Mouse (Mus musculus) heart, embryonic 11.5 days (tissue): ENCODE data around the gene Prr15l. TPM values are rescaled to one million over a fixed set of nuclear protein-coding genes. Genes with fewer than 3 reads are reported as not detected.

Source experiments
- ATAC-seq: fragments of 200-750 bp; cut with Nextera tagmentation; replicated peaks from 2 replicates; pipeline ENCODE4 v1.8.0; 2017; ENCODE audit warnings: moderate library complexity; ENCODE audit not compliant: insufficient number of reproducible peaks, low FRiP score, low TSS enrichment
- H3K27ac ChIP-seq: fragments of 300-500 bp; sonication (generic); 2 replicates; pipeline ENCODE4 v1.5.1; 2014; ENCODE audit warnings: mild to moderate bottlenecking, low read depth, low read length
- H3K27me3 ChIP-seq: fragments of 300-500 bp; sonication (generic); 2 replicates; pipeline ENCODE4 v1.6.1; 2014; ENCODE audit warnings: mild to moderate bottlenecking, low read length, mixed read lengths; ENCODE audit not compliant: control insufficient read depth, insufficient read depth
- H3K36me3 ChIP-seq: fragments of 300-500 bp; sonication (generic); 2 replicates; pipeline ENCODE4 v1.6.1; 2014; ENCODE audit warnings: mild to moderate bottlenecking, low read length, moderate library complexity, mixed read lengths; ENCODE audit not compliant: control insufficient read depth, insufficient read depth
- H3K4me1 ChIP-seq: fragments of 300-500 bp; sonication (generic); 2 replicates; pipeline ENCODE4 v1.6.1; 2014; ENCODE audit warnings: low read length; ENCODE audit not compliant: control insufficient read depth, insufficient read depth
- H3K4me2 ChIP-seq: fragments of 300-500 bp; sonication (generic); 2 replicates; pipeline ENCODE4 v1.6.1; 2014; ENCODE audit warnings: mild to moderate bottlenecking, moderate library complexity
- H3K4me3 ChIP-seq: fragments of 300-500 bp; sonication (generic); 2 replicates; pipeline ENCODE4 v1.5.1; 2014; ENCODE audit warnings: low read depth, low read length
- H3K9ac ChIP-seq: fragments of 300-500 bp; sonication (generic); 2 replicates; pipeline ENCODE4 v1.6.1; 2014; ENCODE audit warnings: mild to moderate bottlenecking, low read depth, low read length, moderate library complexity
- H3K9me3 ChIP-seq: fragments of 300-500 bp; sonication (generic); replicated peaks from 2 replicates; pipeline ENCODE4 v1.6.1; 2016; ENCODE audit warnings: low read length; ENCODE audit not compliant: control insufficient read depth
- WGBS: fragments of 180-500 bp; shearing (Covaris S2); extraction: QIAGEN DNeasy Blood & Tissue Kit; methylation state at CpG from one replicate; pipeline ENCODE4 v1.1.7; 2014; ENCODE audit not compliant: insufficient replicate concordance; 5-methylcytosine and 5-hydroxymethylcytosine counted together
- polyA plus RNA-seq: library from polyadenylated mRNA; unstranded; fragments of >200 nt; fragmentation: Nextera tagmentation; extraction: Ambion mirVana; gene quantifications from 2 replicates; pipeline ENCODE4 v1.2.1, GENCODE M21; 2014

Prr15l gene
- polyA plus RNA-seq, result 0.23 and 0.50 TPM in 2 replicates

GRCm38 (mm10) chr11:96928088-96928487, at the start of gene Prr15l:
Gene Prr15l (plus strand): TSS chr11:96928104.
- WGBS, result 64% methylated on average over 2 of the region's 2 CpGs
- Histone ChIP-seq H3K27me3 (peaks cover 26% of the 10 kb centered on the region), H3K4me1 (no peaks in the 10 kb centered on the region), H3K36me3 (no peaks in the 10 kb centered on the region), H3K4me3 (no peak within 1 kb of the TSS), H3K27ac (no peak within 1 kb of the TSS), H3K9me3 (no peaks in the 10 kb centered on the region), H3K9ac (no peak within 1 kb of the TSS), H3K4me2 (no peak within 1 kb of the TSS)
- no peak for ATAC-seq

GRCm38 (mm10) chr11:96878715-96879114, 49.2 kb upstream of the Prr15l start:
- no peaks in the 10 kb centered on the region for H3K9me3 ChIP-seq
- H3K27ac ChIP-seq, result no peak overlapping the region
- H3K9ac ChIP-seq, result no peak overlapping the region
- H3K27me3 ChIP-seq, result peaks cover 15% of the 10 kb centered on the region
- H3K36me3 ChIP-seq, result no peaks in the 10 kb centered on the region
- no peak overlapping the region for H3K4me2 ChIP-seq
- peaks cover 17% of the 10 kb centered on the region for H3K4me1 ChIP-seq
- WGBS, result 53% methylated on average over 3 of the region's 3 CpGs
- no peak overlapping the region for H3K4me3 ChIP-seq
- ATAC-seq, result no peak

GRCm38 (mm10) chr11:96879359-96879758, 48.5 kb upstream of the Prr15l start:
- Histone ChIP-seq H3K9me3 (no peaks in the 10 kb centered on the region), H3K36me3 (no peaks in the 10 kb centered on the region), H3K4me3 (no peak overlapping the region), H3K4me2 (no peak overlapping the region), H3K27me3 (peaks cover 15% of the 10 kb centered on the region), H3K9ac (no peak overlapping the region), H3K27ac (no peak overlapping the region), H3K4me1 (peaks cover 12% of the 10 kb centered on the region)
- no peak for ATAC-seq
- WGBS, result 49% methylated on average over 7 of the region's 7 CpGs

GRCm38 (mm10) chr11:96880296-96880695, 47.6 kb upstream of the Prr15l start:
- Histone ChIP-seq H3K27ac (no peak overlapping the region), H3K27me3 (peaks cover 15% of the 10 kb centered on the region), H3K9me3 (no peaks in the 10 kb centered on the region), H3K4me3 (no peak overlapping the region), H3K4me2 (no peak overlapping the region), H3K36me3 (no peaks in the 10 kb centered on the region), H3K4me1 (peaks cover 12% of the 10 kb centered on the region), H3K9ac (no peak overlapping the region)
- WGBS, result 64% methylated on average over 9 of the region's 9 CpGs
- no peak for ATAC-seq

- Histone ChIP-seq H3K27me3 (no peaks in the 10 kb centered on the region), H3K36me3 (no peaks in the 10 kb centered on the region), H3K9ac (no peak overlapping the region), H3K9me3 (no peaks in the 10 kb centered on the region), H3K4me1 (no peaks in the 10 kb centered on the region), H3K27ac (no peak overlapping the region), H3K4me3 (no peak overlapping the region), H3K4me2 (no peak overlapping the region)
- ATAC-seq, result no peak
- 60% methylated on average over 5 of the region's 5 CpGs for WGBS
Observed at GRCm38 (mm10) chr11:96885901-96886340, 42.0 kb upstream of the Prr15l start.

- no peak overlapping the region for H3K4me2 ChIP-seq
- no peaks in the 10 kb centered on the region for H3K9me3 ChIP-seq
- no peak for ATAC-seq
- no peak overlapping the region for H3K9ac ChIP-seq
- no peaks in the 10 kb centered on the region for H3K4me1 ChIP-seq
- 76% methylated on average over 8 of the region's 8 CpGs for WGBS
- H3K27me3 ChIP-seq, result no peaks in the 10 kb centered on the region
- no peak overlapping the region for H3K4me3 ChIP-seq
- no peaks in the 10 kb centered on the region for H3K36me3 ChIP-seq
- H3K27ac ChIP-seq, result no peak overlapping the region
Observed at GRCm38 (mm10) chr11:96886942-96887546, 40.9 kb upstream of the Prr15l start.

GRCm38 (mm10) chr11:96891784-96892527, 35.9 kb upstream of the Prr15l start:
- H3K9ac ChIP-seq, result no peak overlapping the region
- H3K4me1 ChIP-seq, result no peaks in the 10 kb centered on the region
- ATAC-seq, result no peak
- no peaks in the 10 kb centered on the region for H3K9me3 ChIP-seq
- H3K4me3 ChIP-seq, result no peak overlapping the region
- no peaks in the 10 kb centered on the region for H3K36me3 ChIP-seq
- no peak overlapping the region for H3K4me2 ChIP-seq
- WGBS, result 50% methylated on average over 14 of the region's 14 CpGs
- H3K27ac ChIP-seq, result no peak overlapping the region
- H3K27me3 ChIP-seq, result no peaks in the 10 kb centered on the region

GRCm38 (mm10) chr11:96893203-96893842, 34.6 kb upstream of the Prr15l start:
- Histone ChIP-seq H3K27me3 (no peaks in the 10 kb centered on the region), H3K36me3 (no peaks in the 10 kb centered on the region), H3K4me2 (no peak overlapping the region), H3K9ac (no peak overlapping the region), H3K9me3 (no peaks in the 10 kb centered on the region), H3K4me1 (no peaks in the 10 kb centered on the region), H3K4me3 (no peak overlapping the region), H3K27ac (no peak overlapping the region)
- ATAC-seq, result no peak; the same call in 1 of the 2 replicates
- WGBS, result 63% methylated on average over 11 of the region's 11 CpGs
